Mouse (Mus musculus) CD4-positive helper T cell, adult 2 months (primary cell): ENCODE results near the gene Krt36.

Source experiments
- DNase-seq: peaks from one replicate; pipeline ENCODE4 v3.0.0-alpha.2; 2012; ENCODE audit warnings: low read depth, missing footprints, low spot score

The Krt36 gene

DNA sequence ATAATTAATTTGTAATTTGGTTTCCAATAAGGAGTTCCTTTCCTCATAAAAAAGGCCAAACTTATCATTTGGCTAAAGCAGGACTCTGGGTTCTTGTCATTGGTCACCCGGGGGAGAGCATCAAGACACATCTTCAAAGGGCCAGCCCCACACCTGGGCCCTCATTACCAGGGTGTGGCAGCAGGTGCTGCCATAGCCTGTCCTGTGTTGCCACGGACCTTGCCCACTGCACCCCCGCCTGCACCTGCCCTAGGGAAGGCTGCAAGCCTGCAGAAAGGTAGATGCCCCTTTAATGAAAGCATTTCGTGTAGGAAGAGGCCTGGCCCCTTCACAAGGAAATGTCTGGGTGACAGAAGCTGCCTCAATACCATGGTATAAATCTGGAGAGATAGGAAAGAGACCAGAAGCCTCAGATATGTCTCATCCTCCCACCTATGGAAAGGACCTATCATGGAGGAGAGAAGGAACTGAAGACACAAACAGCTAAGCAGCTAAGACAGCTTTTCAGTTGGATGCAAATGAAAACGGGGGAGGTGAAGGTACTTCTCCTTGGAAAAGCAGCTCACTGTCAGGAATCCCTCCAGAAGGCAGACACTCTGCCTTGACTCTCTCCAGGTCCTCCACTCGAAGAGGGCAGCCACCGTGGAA, 16.9 kb downstream of the Krt36 start:
- DNase-seq: no peak

DNA sequence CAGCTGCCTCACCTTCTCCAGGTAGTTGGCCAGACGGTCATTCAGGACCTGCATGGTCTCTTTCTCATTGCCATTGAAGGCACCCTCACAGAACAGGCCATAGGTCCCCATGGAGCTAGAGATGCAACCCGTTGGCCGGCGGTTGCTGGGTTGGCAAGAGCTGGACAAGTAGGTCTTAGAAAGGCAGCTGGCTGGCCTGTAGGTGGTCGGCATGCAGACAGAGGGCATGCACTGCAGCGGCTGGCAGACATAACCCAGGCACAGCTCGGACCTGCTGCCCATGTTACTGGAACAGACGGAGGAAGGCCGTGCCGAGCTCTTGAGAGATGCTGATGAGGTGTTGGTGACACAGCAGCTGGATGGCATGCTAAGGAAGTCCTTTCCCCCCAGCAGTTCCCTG, 17.6 kb downstream of the Krt36 start, which contains the start of gene Krt32:
Gene Krt32 (minus strand): TSS at position 366 of the 400 bp plus-strand sequence.
- no peak for DNase-seq

DNA sequence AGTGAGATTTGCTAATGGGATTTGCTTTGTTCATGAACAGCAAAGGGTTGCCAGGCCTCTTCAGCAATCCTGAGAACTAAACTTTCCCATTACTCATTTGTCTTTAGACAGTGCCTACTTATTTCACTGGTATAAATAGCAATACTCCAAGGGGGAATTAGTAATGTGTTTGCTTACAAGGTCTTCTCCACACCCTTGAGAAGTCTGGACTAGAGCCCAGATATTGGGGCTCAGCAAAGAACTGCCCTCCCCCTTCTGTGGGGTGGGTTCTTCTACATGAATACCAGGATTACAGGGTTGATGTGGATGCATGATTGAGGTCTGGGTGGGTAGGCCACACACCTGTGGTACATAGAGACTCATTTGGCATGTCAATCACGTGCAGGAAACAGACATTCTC, 31.6 kb downstream of the Krt36 start:
- no peak for DNase-seq

DNA sequence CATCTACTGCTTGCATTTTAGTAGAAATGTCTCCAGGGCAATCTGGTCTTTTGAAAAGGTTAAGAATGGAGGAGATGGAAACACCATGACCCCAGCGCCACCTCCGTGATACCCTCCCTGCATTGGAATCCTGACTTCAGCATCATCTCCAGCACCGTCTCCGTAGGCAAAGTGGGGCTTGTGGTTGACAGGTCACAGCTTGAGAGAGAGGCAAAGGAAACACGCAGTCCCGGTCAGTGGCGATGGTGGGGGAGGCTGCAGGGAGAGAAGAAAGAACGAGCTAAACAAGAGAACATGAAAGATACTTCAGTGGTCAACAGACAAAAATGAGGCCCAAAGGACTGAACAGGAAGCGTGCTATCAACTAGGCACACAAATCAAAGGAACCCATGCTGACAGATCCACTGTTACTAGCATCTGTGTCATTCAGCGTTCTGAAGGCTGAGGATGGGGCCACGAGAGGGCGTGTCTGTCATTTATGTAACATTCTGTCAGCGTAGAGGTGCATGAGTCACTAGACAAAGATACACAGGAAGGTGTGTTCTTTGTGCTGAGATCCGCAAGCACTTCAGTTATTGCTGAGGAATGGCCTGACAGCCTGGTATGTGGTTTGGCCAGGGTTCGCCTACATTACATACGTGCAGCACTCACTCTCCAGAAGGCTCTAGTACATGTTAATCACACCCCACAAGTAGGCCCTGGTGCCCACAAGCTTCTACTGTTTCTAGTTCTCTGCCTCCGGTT, 38.0 kb downstream of the Krt36 start:
- no peak for DNase-seq

DNA sequence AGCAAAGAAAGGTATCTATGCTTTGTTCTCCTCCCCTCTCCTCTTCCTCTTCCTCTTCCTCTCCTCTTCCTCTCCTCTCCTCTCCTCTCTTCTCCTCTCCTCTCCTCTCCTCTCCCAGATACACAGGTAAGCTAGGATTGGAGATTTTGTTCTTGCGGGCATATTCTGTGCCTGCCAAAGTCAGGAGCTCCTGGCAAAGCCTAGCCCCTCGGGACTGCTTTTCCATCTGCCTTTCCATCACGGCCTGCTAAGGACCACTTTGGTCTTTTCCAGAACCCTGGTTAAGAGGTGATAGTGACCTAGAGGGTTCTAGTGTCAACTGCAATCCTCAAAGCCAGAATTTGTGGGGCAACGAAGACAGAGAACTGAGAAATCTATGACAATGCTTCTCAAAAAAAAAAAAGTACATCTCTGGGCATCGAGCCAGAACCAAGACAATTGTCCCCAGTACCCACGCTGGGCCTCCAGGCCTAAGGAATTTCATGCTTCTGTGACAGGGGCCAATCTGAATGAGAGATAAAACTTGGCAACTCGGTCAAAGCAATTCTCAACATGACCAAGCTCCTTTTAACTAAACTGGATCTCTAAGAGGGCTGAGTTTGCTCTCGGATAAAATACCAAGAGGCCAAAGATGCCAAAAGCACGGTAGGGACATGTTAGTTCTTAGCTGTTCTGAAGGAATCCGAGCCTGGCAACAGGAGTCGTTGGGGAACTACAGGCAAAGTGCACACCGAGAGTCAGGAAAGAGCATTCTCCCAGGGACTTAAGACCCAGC, 39.0 kb downstream of the Krt36 start:
- no peak for DNase-seq

DNA sequence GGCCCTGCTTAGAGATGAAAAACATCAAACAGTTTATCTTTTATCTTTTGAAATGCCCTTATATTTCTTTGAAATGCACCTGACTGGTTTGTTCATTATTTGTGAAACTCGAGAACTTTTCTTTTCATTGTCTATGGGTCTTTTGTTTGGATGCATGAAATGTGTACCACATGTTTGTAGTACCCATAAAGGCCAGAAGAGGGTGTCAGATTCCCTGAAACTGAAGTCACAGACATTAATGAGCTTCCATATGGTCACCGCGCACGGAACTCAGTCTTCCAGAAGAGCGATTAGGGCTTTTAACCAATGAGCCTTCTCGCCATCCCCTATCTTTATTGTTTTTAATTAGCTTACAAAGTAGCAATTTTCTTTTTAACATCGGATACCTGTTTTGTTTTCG, 46.6 kb downstream of the Krt36 start:
- DNase-seq: no peak

DNA sequence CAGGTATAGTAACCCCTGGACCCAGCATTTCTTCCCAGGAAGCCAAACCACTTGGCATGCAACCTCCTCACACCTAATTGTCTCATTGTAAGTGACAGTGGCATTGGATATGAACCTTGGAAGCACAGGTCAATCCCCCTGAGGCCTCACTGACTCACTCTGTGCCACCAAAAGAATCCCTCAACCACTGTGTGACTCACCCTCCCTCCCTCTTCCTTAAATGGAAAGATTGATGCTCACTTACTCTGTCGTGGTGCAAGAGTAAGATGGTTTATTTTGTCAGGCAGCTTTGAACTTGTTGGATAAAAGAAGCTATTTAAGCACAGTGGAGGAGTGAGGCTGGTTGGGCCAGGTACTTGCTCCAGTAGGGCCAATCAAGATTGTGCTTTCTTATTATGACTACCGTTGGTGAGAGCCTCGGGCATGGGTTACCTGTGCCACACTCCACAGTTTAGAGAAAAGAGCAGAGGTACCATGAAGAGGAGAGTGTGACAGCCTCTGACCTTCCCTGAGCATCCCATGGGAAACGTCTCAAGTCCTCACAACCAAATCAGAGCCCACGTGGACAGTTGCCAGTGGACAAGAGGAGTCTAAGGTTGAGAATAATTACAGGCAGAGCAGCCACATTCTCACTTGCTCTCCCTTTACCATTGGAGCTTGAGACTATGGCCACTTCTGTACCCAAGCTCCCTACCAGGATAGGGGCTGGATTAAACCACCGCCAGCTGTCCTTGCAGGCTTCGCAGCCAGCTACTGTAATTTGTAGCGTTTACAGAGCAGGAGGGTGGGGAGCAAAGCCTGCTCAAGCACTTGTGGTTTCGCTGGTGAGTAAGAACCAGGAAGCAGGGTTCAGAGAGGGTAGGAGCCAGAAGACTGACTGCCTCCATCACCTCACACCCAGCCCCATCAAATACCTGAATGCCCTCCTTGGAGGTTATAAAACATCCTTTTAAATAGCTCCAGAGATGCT, 49.5 kb downstream of the Krt36 start:
- DNase-seq: no peak
